Mouse (Mus musculus) thymus, postnatal 0 days (tissue): ENCODE measurements around the gene H2afy. TPM values are rescaled to one million over a fixed set of nuclear protein-coding genes. Genes with fewer than 3 reads are reported as not detected.
A peak's percentile ranks its signal among the peaks of the same experiment; 100 is the strongest.

ENCODE experiments used
- DNase-seq: peaks from one replicate; pipeline ENCODE4 v3.0.0-alpha.2; 2015; ENCODE audit warnings: low spot score
- polyA plus RNA-seq: library from polyadenylated mRNA; unstranded; fragments of >200 nt; fragmentation: Nextera tagmentation; extraction: Ambion mirVana; gene quantifications from 2 replicates; pipeline ENCODE4 v1.2.1, GENCODE M21; 2015

H2afy gene
- polyA plus RNA-seq, result 439 and 462 TPM in 2 replicates

DNA sequence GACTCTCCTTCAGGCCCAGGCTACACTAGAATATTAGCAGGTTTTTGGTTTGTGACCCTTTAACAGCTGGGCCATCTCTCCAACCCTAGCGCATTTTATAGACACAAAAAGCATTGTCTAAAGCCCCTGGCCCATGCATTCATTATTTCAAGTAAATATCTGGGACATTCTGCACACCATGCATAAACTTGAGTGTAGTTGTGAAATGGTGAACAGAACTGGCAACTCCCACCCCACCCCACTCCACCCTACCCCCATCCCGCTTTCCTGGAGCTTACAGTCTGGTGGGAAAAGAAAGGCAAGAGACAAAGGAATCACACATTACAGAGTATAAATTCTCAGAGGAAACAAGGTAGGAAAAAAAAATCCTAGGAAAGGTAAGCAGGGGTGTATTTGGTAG lies at the start of gene H2afy:
H2afy (minus strand) TSS at position 162 of the 400 bp plus-strand sequence.
- no peak for DNase-seq

DNA sequence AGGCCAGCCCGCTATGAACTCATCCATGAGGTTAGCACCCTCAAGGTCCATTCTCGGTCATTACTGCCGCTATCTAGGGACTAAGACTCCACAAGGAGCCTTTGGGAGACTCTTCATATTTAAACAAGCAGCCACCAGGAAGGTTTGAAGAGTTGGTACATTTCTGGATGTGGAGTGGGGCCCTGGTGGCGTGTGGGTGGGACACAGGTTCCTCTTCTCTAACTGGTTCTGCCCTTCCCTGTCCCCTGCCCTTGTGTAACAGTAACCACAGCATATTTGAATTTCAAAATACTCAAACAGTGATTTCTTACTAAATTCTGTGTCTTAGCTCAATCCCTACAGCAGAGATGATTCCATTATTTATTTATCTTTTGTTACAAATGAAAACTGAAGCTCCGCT lies 47.5 kb upstream of the H2afy start:
- no peak for DNase-seq

DNA sequence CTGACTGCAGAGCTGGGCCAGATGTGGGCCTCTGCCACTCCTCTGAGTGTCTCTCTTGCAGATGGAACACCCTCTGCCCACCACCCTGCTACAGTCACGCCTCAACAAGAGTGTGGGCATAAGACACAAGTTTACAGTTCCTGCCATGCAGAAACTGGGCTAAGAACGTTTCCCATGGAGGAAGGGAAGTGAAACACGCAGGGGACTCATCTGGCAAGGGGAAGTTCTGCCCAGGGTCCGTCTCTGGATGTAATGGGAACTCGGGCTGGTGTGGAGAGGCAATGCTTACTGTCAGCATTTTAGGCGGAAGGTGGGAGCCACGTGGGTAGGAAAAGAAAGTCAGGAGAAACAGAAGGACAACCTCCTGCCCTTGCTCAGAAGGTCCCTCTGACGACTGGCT lies 45.3 kb upstream of the H2afy start:
- DNase-seq, result no peak

DNA sequence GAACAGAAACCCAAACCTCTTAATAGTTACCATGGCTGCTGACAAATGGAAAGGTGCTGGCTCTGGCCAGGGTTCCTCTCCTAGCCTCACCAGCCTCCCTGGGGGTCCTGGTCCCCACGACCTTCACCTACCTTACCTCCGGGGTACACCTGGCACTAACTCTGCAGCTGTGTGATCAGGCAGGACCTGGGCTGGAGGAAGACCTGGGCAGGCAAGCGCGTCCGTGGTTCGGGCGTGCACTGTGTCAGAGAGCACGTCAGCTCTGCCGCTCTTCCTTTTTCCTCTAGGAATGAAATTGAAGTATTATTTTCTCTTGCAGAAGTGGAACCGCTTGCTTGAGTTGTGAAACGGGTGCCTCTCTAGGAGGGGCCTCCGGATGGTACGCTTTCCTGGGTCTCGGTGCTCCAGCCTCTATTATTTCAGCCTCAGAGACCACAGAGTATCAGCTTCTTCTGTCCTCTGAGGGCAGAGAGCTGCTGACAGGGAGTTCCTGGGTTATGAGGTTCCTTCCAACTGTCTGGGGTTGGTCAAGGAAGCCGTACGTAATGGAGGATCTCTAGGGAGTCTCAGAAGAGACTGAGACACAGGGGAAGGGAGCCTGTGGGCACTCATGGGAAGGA lies 42.4 kb upstream of the H2afy start, which contains the start of gene Tifab:
Tifab (minus strand) TSS at position 470 of the 620 bp plus-strand sequence.
- no peak for DNase-seq

DNA sequence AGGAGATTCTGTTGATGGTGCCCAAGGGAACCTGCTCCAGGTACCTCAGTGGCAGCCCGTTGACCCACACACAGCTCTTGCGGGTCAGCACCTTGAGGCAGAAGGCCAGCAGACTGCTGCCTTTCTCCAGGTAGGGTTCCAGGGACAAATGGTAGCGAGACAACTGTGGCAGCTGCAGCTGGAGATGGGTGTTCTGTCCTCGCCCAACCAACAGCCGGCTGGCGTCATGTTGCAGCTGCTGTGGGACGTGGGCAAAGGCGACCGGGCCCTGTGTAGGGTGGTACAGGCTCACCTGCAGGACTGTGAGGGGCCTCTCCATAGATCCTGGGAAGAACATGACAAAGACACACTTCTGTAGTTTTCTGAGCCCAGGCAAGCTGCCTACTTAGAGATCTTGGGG lies 40.1 kb upstream of the H2afy start:
- DNase-seq, result peak; percentile 69

DNA sequence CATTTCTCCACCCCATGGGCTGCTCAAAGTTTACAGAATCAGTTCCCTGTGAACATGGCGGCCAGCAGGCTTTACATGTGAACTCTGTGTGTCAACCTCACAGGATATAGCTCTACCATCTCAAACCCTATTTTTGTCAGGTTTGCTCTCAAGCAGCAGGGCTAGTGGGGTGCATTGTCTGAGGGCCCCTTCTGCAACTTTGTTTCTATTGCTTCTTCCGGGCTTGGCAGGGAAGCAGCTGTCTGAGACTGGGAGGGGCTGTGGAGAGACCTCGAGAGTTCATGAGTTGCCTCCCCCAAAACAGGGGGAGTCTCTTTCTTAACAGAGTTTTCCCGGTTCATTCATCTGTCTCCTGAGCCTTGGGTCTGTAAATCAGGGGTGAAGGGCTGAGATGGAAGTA lies 39.7 kb upstream of the H2afy start:
- peak; percentile 73 for DNase-seq

DNA sequence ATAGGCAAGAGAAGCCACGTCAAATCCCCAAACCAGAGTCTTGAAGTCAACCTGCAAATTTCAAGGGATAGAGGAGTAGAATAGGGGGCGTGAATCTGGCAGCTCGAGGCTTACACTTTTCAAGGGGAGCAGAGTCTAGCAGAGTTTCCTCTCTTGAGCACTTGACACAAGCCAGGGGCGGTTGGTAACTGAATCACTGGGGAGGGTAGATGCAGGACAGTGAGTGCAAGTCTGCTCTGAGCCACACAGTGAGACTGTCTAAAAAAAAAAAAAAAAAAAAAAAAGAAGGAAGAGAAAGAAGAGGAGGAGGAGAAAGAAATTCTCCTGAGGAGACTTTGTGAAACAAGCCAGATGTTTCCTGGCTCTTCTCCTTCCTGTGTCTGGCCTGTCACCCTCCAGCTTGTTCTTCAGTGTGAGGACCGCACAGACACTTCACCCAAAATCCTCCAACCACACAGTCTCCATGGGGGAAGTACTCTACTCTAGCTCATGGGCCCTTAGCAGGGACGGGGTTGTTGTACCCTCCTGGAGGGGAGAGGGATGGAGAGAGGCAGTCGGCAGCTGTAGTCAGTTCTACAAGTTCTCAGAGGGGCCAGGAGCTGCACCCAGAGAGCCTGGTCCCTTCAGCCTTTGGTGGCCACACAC lies 36.9 kb upstream of the H2afy start:
- peak; percentile 33 for DNase-seq

DNA sequence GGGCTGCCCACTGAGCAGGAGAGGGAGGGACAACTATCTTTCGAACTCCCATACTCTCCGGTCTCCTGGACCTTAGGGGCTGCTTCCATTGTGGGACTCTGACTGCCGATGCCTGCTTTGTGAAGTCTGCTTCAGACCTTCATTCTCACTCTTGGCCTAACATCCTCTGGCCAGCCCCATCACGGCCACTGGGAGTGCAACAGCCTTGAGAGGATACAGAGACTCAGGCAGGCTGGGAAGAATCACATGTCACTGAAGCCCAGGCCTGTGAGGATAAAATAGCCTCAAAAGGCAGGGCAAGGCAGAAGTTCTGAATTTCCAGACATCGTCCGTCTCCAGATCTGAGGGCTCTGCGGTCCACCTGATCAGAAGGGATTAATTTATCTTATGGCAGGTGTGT lies 35.9 kb upstream of the H2afy start:
- DNase-seq, result no peak

DNA sequence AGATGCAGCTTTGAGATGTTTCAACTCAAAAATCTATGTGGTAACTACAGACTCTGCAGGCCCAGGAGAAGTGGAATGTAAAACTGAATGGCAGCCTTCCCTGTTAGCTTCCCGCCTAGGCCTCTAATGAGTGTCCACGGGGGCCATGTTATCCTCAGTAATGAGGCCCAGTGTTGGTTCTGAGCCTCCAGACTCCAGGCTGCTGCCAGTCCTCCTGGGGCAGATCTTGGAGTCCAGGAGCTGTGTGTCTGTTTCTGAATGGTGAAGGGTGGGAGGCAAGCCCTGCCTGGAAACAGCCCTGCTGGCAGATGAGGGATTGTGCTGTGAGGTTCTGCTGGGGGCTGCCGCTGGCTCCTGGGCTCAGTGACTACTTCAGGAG lies 32.2 kb upstream of the H2afy start:
- no peak for DNase-seq

DNA sequence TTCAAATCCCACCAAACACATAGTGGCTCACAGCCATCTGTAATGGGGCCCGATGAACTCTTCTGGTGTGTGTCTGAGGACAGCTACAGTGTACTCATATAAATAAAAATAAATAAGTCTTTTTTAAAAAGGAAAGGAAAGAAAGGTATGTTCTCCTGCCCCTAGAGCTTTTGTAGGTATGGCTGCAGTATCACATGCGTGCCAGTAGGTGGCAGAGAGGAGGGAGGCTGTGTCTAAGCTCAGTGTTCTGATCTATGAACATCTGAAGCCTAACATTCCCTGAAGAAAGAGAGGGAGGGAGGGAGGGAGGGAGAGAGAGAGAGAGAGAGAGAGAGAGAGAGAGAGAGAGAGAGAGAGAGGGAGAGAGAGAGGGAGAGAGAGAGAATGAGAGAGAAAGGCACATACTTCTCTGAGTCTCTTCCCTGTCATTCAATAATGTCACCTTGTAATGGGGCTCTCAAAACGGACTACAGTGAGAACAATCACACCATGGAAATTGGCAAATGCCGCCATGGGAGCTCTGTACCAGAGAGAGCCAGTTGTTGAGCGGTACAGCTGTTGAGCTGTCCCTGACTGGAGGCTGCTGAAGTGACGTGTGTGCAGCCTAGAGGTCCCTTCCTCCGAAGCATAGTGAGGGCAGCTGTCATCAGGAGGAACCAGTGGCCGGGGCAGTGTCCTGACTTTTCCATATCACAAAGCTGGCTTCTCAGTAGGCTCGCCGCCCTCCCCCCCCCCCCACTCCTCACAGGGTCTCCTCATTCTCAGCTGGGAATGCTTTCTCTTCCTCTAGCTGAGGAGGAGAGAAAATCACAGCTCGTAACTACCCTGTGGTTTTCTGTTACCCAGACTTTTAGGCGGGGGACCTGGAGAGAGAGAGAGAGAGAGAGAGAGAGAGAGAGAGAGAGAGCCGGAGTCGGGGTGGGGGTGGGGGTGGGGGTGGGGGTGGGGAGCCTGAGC lies 31.6 kb upstream of the H2afy start:
- DNase-seq, result peak; percentile 50

DNA sequence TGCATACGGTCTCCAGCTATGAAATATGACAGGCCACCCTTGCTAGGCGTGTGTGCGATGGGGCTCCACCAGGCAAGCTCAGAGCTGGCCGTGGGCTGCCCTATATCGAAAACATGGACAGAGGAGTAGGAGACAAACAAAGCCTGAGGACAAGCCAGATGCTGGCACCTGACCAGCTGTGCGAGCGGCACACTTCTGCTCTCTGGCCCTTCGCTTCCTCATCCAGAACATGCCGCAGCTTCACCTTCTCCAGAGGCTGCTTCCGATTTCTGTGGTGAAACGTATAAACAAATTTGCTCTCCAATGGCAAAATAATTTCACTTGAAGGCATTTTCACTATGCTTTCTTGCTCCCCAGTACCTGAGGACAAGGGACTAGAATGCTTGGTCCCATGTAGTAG lies 29.4 kb upstream of the H2afy start:
- no peak for DNase-seq

DNA sequence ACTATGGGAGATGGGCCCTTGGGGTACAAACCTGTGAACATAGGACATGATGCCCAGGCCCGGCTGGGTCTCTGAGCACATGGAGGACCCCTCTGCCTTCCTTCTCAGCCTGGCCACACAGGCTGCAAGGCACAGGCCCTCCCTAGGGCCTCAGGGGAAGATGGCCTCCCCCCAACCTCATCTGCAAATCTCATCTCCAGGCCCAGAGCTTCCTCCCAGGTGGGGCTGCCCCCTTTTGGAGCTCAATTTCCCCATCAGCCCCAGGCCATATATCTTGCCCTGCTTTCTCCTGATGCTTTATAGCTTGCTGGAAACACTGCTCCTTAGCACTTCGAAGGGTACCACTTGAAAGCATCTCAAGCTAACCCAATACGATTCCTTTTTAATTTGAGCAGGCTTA lies 28.2 kb upstream of the H2afy start:
- DNase-seq, result no peak

DNA sequence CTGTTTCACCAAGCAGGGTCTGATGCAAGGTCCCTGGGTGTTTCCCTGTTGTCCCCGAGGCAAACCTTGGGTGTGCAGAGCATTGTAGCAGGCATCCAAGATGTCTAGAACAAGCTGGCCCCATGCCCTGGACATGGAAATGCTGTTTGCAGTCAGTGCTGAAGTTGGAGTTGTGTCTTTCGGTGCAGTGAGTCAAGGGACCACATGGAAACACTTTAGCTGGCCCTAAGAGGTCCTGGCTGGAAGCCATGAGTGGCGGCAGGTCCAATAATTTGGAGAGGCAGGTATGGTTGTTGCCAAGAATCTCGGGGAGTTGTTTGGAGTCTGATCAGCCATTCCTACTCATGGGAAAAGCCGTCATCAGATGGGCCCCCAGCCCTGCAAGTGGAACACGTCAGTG lies 27.6 kb upstream of the H2afy start:
- DNase-seq, result no peak

DNA sequence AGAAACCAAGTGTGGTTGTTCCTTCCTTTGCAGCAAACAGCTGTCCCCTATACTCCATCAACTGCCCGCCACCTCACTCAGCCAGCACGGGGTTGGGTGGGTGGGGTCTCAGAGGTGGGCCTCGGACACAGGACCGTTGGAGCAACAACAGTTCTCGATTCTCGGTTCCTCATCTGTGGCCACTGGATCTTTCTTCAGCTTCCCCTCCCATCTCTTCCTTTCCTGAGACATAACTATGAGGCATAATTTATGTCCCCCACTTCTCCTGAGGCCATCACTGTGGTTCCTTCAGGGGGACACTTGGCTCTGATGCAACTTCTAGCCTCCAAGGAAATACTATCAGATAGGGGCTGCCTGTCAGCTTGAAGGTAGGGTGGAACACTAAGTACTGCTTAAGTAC lies 26.7 kb upstream of the H2afy start:
- no peak for DNase-seq

DNA sequence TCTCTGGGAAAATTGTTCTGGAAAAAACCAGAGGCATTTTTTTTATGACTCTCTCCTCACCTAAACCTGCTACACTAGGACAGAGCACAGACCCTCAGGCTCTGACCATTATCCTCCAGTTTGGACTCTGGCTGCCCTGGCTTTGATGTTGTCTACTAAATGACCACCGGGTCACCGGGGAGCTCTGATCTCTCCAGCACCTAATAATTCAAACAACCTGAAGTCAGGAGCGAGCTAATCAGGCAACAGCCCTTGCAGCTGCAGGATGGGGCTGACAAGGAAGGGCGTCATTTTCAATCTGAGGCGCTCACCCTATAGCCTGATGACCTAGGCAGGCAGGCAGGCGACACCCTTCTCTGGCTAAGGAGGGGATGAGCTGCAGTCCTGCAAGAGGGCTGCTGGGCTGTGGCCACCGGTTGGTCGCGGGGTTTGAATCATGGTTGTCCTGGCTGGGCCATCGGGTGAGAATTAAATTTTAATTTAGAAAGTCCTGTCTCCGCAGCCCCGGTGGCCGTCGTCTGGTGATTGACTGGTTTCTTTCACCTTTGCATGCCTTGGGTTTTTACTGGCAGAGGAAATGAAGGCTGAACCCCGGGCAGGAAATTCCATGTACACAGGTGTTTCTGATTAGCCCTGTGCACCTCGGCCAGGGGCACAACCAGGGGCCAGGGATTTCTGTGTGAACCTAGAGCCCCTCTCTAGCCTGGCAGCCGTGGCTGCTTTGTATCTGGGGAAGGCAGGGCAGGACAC lies 23.6 kb upstream of the H2afy start:
- no peak for DNase-seq

DNA sequence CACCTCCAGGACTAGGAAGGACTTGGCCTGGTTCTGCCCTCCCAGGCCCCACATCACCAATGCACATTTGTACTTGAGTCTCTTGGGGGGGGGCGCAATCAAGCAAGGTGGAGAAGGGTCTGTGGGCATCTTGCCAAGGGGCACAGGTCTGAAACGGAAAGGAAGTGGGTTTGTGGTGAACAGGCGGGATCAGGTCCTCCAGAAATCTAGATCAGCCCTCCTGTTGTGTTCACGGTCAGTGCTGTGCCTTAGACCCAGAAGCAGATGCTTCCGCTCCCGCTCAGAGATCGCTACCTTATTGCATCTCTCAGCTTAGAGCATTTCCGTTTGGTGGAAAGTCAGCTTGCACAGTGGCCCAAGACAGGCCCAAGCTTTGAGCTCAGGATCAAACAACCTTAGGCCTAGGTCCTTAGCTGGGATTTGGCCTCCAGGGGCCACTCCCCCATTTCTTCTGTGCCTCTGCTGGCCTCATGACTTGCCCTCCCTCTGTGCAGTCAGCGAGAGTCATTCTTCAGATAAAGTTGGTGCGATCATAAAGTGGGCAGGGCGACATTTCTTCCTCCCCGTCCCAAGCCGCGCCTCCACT lies 22.9 kb upstream of the H2afy start:
- DNase-seq, result peak; percentile 73

DNA sequence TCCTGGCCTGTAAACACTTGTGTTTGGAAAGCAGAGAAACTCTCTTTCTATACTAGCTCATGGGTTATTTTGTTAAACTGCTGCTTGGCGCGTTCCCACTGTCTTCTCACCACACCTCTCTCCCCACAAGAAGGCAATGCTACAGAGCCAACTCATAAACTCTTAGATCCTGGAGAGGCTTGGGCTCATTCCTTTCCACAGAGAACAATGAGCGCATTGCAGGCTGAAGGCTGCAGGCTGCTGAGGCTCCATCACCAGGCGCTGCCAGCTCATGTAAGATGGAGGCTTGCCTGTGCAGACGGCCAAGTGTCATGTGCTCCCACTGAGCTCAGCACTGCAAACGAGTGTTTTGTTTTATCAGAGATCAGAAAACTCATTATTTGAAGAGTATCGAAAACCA lies 19.5 kb upstream of the H2afy start:
- no peak for DNase-seq

DNA sequence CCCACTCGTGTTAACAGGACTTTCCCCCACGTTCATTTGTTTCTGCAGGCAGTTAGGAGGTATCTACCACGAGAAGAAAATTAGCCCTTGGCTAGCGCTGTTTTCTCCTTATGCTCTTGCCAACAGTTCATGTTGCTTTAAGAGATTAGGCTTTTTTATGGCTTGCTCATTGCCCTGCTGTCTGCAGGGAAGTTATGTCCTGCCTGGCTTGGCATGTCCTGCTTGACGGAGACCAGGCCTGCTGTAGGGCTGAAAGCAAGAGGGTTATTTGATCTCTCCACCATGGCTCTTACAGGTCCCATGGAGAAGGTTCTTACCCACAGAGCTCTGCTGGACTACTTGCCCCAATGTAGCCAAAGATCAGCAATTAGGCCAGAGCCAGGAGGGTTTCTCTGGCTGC lies 18.9 kb upstream of the H2afy start:
- DNase-seq, result no peak

DNA sequence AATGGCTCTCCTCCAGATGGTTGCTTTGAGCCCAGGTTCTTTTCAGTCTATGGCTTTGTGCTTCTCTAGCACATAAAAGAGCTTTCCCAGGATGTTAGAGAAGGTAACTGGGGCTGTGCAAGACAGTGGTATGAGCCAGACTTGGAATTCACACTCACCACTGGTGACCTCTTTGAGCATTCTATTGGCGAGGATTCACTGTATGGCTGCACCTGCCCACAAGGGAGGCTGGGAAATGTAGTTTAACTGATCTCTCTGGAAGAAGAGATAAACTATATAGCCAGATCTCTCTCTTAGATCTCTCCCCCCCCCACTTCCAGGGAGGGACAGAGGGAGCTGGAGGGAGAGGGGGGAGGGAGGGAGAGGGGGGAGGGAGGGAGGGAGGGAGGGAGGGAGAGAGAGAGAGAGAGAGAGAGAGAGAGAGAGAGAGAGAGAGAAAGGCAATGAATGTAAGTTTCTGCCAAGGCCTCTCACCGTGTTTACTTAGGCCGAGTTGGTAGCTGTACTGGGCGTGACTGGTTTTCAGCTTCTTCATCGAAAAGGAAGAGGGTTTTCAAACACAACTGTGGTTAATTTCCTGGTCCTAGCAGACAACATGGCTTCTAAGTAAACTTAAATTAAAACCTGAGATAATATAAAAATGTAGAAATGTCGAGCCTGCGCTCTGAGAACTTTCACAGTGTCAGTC lies 16.8 kb upstream of the H2afy start:
- no peak for DNase-seq

DNA sequence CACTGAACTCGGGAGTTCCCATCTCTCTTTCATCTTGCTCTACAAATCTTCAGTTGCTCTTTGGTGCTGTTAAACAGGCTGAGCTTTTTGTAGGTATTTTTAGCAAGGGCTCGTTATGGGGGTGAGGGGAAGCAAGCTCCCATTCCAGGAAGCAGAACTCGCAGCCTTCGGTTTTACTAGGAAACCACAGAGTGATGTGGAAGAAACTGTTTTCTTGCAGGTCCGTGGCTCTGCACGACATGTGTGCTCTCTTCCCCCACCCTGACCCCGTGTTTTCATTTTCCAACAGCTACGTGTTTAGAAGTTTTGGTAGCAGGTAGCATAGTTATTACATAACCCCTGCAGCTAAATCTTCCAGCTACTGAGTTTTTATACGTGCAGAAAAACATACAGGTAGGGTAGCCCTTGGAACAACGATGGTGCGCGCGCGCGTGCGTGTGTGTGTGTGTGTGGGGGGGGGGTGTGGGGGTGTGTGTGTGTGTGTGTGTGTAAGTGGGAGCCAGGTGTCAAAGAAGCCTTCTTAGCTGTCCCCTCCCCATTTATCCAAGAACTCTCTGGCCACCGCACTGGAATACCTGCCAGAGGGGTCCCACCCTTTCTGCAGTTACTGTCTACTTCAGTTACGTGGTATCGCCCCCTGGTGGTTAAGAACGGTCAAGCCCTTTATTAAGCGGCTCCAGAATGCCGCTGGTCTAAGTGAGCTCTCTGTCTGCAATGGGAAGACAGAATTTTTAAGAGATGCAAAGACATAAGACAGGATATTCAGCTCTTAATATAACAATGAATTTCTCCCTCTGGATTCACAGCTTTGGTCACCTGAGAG lies 15.5 kb upstream of the H2afy start:
- peak; percentile 89 for DNase-seq
